Mouse (Mus musculus) CD4-positive naive resting alpha-beta T cell, adult 57 days (primary cell): ENCODE measurements around the gene Zfp12. TPM values are rescaled to one million over a fixed set of nuclear protein-coding genes. Genes with fewer than 3 reads are reported as not detected.

ENCODE experiments used
- total RNA-seq: library from RNA; stranded (reverse); gene quantifications from one replicate; pipeline ENCODE4 v1.2.4, GENCODE M21; 2023

The Zfp12 gene
- total RNA-seq: 41.9 TPM

GRCm38 (mm10) chr5:143235028-143235693 lies at the start of gene Zfp12:
Zfp12 (plus strand) TSS chr5:143235163.

GRCm38 (mm10) chr5:143226790-143227189 lies 8.2 kb upstream of the Zfp12 start, which contains the start of gene Spdye4a:
Spdye4a (minus strand) TSS chr5:143226890.

GRCm38 (mm10) chr5:143269363-143270150 lies 34.6 kb downstream of the Zfp12 start, which contains the start of gene Zfp316:
Zfp316 (minus strand) TSS chr5:143270022.

GRCm38 (mm10) chr5:143293404-143293803 lies 58.4 kb downstream of the Zfp12 start, which contains the start of gene Zfp853:
Zfp853 (minus strand) TSS chr5:143293623.

Other genes with a start within 250 kb of the Zfp12 start
- gene Rnf216, start 122.2 kb upstream of the Zfp12 start, total RNA-seq: 11.9 TPM
- gene Olfr718-ps1, start 87.6 kb upstream of the Zfp12 start, total RNA-seq: 0.12 TPM
- 12.6 TPM for gene Rbak, start 54.4 kb upstream of the Zfp12 start, total RNA-seq
- gene Spdye4b, start 54.1 kb upstream of the Zfp12 start, total RNA-seq: not detected
- not detected for gene Spdye4a, start 8.3 kb upstream of the Zfp12 start, total RNA-seq
- 1.4 TPM for gene Zfp316, start 34.9 kb downstream of the Zfp12 start, total RNA-seq
- 0.86 TPM for gene Zfp853, start 58.5 kb downstream of the Zfp12 start, total RNA-seq
- gene E130309D02Rik, start 80.2 kb downstream of the Zfp12 start, total RNA-seq: 38.4 TPM
- 56.6 TPM for gene Zdhhc4, start 94.1 kb downstream of the Zfp12 start, total RNA-seq
- not detected for gene Grid2ip, start 122.2 kb downstream of the Zfp12 start, total RNA-seq
- gene Kdelr2, start 168.7 kb downstream of the Zfp12 start, total RNA-seq: 26.5 TPM
- 6.3 TPM for gene Daglb, start 229.4 kb downstream of the Zfp12 start, total RNA-seq